Mouse (Mus musculus) kidney, embryonic 16.5 days (tissue): ENCODE measurements around the gene Nr2f6. TPM values are rescaled to one million over a fixed set of nuclear protein-coding genes. Genes with fewer than 3 reads are reported as not detected.
A peak's percentile ranks its signal among the peaks of the same experiment; 100 is the strongest.

Experiments used
- ATAC-seq: fragments of 200-750 bp; cut with Nextera tagmentation; 2 replicates; pipeline ENCODE4 v1.8.0; 2017; ENCODE audit warnings: moderate TSS enrichment; ENCODE audit not compliant: low FRiP score, low TSS enrichment
- H3K27ac ChIP-seq: fragments of 300-500 bp; sonication (generic); 2 replicates; pipeline ENCODE4 v1.5.1; 2014; ENCODE audit warnings: low read length
- H3K27me3 ChIP-seq: fragments of 300-500 bp; sonication (generic); 2 replicates; pipeline ENCODE4 v1.6.1; 2014; ENCODE audit warnings: low read length, control low read depth, mixed read lengths; ENCODE audit not compliant: insufficient read depth
- H3K36me3 ChIP-seq: fragments of 300-500 bp; sonication (generic); 2 replicates; pipeline ENCODE4 v1.6.1; 2014; ENCODE audit warnings: low read length, control low read depth, mixed read lengths; ENCODE audit not compliant: insufficient read depth
- H3K4me1 ChIP-seq: fragments of 300-500 bp; sonication (generic); 2 replicates; pipeline ENCODE4 v1.6.1; 2014; ENCODE audit warnings: low read length, control low read depth, mixed read lengths; ENCODE audit not compliant: insufficient read depth
- H3K4me2 ChIP-seq: fragments of 300-500 bp; sonication (generic); replicated peaks from 2 replicates; pipeline ENCODE4 v1.6.1; 2014; ENCODE audit warnings: low read depth, low read length
- H3K4me3 ChIP-seq: fragments of 300-500 bp; sonication (generic); 2 replicates; pipeline ENCODE4 v1.5.1; 2014; ENCODE audit warnings: mild to moderate bottlenecking, low read length
- H3K9ac ChIP-seq: fragments of 300-500 bp; sonication (generic); replicated peaks from 2 replicates; pipeline ENCODE4 v1.6.1; 2014; ENCODE audit warnings: low read length
- H3K9me3 ChIP-seq: fragments of 300-500 bp; sonication (generic); 2 replicates; pipeline ENCODE4 v1.6.1; 2016; ENCODE audit warnings: low read length, control low read depth
- WGBS: fragments of 180-500 bp; shearing (Covaris S2); extraction: QIAGEN DNeasy Blood & Tissue Kit; methylation state at CpG from one replicate; pipeline ENCODE4 v1.1.7; 2014; 5-methylcytosine and 5-hydroxymethylcytosine counted together
- polyA plus RNA-seq: library from polyadenylated mRNA; unstranded; fragments of >200 nt; fragmentation: Nextera tagmentation; extraction: Ambion mirVana; gene quantifications from 2 replicates; pipeline ENCODE4 v1.2.1, GENCODE M21; 2015

The Nr2f6 gene
- polyA plus RNA-seq, 1 experiment from 2014 or later, result 82.9 TPM

DNA sequence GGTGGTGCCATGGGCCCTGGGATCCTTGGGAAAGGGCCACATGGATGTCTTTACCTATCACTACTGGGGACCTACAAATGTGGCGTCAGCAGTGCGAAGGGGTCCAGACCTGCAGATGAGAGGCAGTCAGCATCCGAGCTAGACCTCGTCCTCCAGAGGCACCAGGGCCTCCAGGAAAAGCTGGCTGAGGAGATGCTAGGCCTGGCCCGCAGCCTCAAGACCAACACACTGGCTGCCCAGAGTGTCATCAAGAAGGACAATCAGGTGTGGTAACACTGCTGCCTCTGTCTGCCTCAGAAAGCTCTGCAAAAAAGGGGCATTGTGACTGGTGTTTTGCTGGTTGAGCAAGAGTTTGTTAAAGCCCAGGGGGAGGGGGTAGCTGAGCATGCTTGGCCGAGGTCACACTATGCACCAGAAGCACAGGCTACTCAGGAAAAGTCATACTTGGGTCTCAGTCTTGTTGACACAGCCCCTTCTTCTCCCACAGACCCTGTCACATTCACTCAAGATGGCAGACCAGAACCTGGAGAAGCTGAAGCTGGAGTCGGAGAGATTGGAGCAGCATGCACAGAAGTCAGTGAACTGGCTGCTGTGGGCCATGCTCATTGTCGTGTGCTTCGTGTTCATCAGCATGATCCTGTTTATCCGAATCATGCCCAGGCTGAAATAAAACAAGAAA, 12.6 kb downstream of the Nr2f6 start:
- H3K9me3 ChIP-seq, result no peaks in the 10 kb centered on the region
- H3K36me3 ChIP-seq, result peaks cover 27% of the 10 kb centered on the region
- WGBS, result 97% methylated on average over 10 of the region's 10 CpGs
- H3K4me3 ChIP-seq, result no peak overlapping the region
- H3K4me1 ChIP-seq, result peaks cover 19% of the 10 kb centered on the region
- no peak overlapping the region for H3K4me2 ChIP-seq
- no peak overlapping the region for H3K27ac ChIP-seq
- no peaks in the 10 kb centered on the region for H3K27me3 ChIP-seq
- H3K9ac ChIP-seq, result no peak overlapping the region
- ATAC-seq, result no peak

DNA sequence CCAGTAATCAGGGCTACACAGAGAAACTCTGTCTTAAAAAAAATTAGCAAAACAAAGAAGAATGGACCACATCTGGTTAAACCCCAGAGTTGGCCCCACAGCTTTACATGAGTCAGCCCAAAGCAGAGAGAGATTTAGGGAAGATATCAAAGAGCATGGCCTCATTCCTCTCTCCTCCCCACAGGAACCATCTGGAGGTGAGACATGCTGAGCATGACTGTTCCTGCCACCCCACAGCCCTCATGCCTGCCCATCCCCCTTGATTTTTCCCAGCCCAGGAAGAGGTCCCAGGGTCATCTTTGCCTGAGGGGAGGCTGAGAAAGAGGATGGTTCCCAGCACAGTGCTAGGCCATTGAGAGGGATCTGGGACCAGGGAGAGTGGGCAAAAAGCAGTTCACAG, 13.4 kb downstream of the Nr2f6 start:
- no peak for ATAC-seq
- Histone ChIP-seq H3K27ac (no peak overlapping the region), H3K4me1 (peaks cover 19% of the 10 kb centered on the region), H3K4me2 (0 out of 2 replicates have a peak overlapping the region, but pooled peaks have one; percentile 86), H3K9me3 (no peaks in the 10 kb centered on the region), H3K27me3 (no peaks in the 10 kb centered on the region), H3K4me3 (no peak overlapping the region), H3K9ac (0 out of 2 replicates have a peak overlapping the region, but pooled peaks have one; percentile 2), H3K36me3 (peaks cover 19% of the 10 kb centered on the region)

DNA sequence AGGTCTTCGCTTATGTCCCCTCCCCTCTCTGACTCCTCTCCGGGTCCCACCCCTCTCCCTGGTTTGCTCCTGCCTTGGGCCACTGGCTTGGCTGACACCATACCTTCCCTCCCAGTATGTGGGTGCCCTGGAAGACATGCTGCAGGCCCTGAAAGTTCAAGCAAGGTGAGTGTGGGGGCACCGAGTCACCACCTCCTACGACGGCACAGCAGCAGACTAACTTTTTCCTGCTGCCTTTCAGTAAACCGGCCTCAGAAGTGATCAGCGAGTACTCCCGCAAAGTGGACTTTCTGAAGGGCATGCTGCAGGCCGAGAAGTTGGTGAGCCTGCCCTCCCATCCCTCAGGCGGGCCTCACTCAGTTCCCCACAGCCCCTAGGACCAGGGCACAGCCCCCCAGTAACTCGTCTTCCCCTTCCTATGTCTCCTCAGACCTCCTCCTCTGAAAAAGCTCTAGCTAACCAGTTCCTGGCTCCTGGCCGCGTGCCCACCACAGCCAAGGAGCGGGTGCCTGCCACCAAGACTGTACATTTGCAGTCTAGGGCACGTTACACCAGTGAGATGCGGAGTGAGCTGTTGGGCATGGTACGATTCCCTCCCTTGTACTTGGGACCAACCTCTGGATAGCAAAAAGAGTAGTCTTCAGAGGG, 14.1 kb downstream of the Nr2f6 start:
- WGBS, result 41% methylated on average over 17 of the region's 17 CpGs
- peaks cover 12% of the 10 kb centered on the region; the same call in 1 of the 2 replicates for H3K36me3 ChIP-seq
- peak overlapping the region; percentile 73 for H3K4me3 ChIP-seq
- peaks cover 19% of the 10 kb centered on the region for H3K4me1 ChIP-seq
- H3K27me3 ChIP-seq, result no peaks in the 10 kb centered on the region
- H3K9ac ChIP-seq, result peak overlapping the region; percentile 79
- no peaks in the 10 kb centered on the region for H3K9me3 ChIP-seq
- H3K4me2 ChIP-seq, result peak overlapping the region; percentile 86
- ATAC-seq, result peak; percentile 87; the same call in 1 of the 2 replicates
- peak overlapping the region; percentile 97 for H3K27ac ChIP-seq

DNA sequence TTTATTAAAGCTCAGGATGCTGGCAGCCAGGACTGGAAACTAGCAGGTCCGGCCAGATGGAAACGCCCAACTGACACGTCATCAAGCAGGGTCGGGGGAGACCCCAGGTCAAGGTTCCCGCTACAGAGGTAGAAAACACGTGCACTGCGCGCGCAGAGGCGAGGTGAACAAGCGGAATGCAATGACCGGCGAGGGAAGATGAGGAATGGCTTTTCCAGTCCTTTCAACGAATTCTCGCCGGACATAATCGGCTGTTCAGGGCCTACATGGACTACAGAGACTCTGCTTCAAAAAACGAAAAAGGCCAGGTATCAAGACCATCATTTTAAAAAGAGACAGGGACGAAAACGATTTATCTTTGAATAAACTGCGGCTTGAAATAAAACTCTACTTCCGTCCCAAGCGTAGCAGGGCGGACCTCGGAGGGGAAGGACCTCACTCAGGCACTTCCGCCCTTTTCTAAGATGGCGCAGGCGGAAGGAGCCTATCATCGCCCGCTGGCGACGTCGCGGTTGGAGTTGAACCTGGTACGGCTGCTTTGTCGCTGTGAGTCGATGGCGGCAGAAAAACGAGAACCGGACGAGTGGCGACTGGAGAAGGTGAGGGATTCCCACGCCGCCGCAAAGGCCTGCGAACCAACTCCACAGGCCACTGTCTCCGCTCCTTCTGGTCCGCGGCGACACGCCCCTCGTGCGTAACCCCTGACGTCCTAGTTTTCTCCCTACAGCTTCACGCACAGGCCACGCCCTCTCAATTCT, 14.8 kb downstream of the Nr2f6 start, which contains the start of gene Use1:
Gene Use1 (plus strand): TSS at position 78 of the 758 bp plus-strand sequence.
- H3K9me3 ChIP-seq, result no peaks in the 10 kb centered on the region
- peak within 1 kb of the TSS; percentile 86 for H3K4me2 ChIP-seq
- peaks cover 19% of the 10 kb centered on the region for H3K4me1 ChIP-seq
- peaks cover 12% of the 10 kb centered on the region; the same call in 1 of the 2 replicates for H3K36me3 ChIP-seq
- peak; percentile 76 for ATAC-seq
- no peaks in the 10 kb centered on the region for H3K27me3 ChIP-seq
- H3K4me3 ChIP-seq, result peak within 1 kb of the TSS; percentile 73
- H3K9ac ChIP-seq, result peak within 1 kb of the TSS; percentile 79
- H3K27ac ChIP-seq, result peak within 1 kb of the TSS; percentile 97
- under 1% methylated on average over 56 of the region's 56 CpGs for WGBS

DNA sequence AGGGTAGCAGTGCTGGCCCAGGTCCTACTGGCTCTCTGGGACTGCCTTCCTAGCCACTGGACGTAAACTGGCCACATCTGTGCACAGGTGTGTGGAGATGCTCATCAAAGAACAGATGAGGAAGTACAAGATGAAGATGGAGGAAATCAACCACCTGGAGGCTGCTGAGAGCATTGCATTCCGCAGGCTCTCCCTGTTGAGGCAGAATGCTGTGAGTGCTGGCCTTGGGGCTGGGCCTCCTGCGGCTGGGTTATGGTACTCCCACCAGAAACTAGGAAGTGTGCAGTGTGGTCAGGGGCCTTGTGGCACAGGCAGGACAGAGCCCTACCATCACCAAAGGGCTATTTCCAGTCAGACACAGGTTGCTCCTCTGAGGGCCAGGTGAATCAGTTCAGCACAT, 23.7 kb downstream of the Nr2f6 start:
- H3K36me3 ChIP-seq, result peaks cover 49% of the 10 kb centered on the region
- no peak overlapping the region for H3K4me2 ChIP-seq
- no peaks in the 10 kb centered on the region for H3K9me3 ChIP-seq
- 89% methylated on average over 3 of the region's 3 CpGs for WGBS
- no peaks in the 10 kb centered on the region for H3K27me3 ChIP-seq
- ATAC-seq, result no peak
- no peak overlapping the region for H3K4me3 ChIP-seq
- H3K9ac ChIP-seq, result no peak overlapping the region
- H3K27ac ChIP-seq, result no peak overlapping the region
- H3K4me1 ChIP-seq, result no peaks in the 10 kb centered on the region

DNA sequence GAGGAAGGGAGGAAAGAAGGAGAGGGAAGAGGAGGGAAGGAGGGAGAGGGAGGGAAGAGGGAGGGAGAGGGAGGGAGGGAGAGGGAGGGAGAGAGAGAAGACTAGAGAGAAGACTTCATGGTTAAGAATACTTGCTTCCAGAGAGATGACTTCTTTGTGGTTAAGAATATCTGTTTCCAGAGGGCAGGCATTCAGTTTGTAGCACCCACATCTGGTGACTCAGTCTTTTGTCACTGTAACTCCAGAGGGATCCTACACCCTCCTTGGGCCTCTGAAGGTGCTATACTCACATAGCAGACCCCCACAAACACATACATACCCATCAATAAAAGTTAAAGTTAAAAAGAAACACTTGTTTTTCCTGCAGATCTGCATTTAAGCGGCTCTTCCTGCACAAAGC, 30.2 kb downstream of the Nr2f6 start:
- Histone ChIP-seq H3K4me1 (no peaks in the 10 kb centered on the region), H3K9me3 (no peaks in the 10 kb centered on the region), H3K4me3 (no peak overlapping the region), H3K27me3 (no peaks in the 10 kb centered on the region), H3K27ac (no peak overlapping the region), H3K36me3 (peaks cover 66% of the 10 kb centered on the region), H3K4me2 (no peak overlapping the region), H3K9ac (no peak overlapping the region)
- ATAC-seq, result no peak
- 91% methylated on average over 1 of the region's 1 CpGs for WGBS

DNA sequence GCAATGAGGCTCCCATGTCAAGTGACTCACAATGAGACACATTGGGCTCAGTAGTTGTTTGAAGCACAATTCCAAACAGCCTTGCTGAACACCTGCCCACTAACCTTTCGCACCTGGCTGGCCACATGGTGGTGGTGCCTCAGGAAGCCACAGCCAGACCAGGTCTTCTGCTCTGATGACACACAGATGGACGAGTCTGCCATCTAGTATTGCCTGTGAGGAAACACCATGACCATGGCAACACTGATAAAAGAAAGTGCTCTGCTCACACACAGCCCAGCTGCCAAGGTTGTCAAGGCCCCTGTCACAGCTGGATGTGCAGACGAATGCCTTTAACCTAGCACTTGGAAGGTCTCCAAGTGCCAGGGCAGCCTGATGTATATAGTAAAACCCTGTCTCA, 30.6 kb downstream of the Nr2f6 start:
- Histone ChIP-seq H3K4me3 (no peak overlapping the region), H3K27me3 (no peaks in the 10 kb centered on the region), H3K9me3 (no peaks in the 10 kb centered on the region), H3K4me2 (no peak overlapping the region), H3K9ac (no peak overlapping the region), H3K36me3 (peaks cover 66% of the 10 kb centered on the region), H3K4me1 (no peaks in the 10 kb centered on the region), H3K27ac (no peak overlapping the region)
- no peak for ATAC-seq
- 79% methylated on average over 3 of the region's 3 CpGs for WGBS

DNA sequence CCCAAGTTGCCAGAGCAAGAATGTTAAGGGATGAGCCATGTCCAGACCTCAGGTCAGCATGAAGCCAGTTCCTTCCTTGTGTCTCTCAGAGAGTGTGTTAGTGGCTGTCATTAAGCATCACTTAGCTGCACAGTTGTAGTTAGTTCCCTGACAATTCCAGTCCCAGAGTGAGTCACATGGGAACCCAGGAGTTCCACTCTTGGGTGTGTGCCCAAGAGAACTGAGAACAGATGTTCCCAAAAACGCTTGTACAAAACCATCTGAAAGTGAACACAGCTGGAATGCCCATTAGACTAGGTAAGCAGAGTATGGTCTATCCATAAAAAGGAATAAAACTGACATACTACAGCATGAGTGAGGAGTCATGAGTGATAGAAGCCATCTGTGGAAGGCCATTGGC, 35.2 kb downstream of the Nr2f6 start:
- Histone ChIP-seq H3K36me3 (peaks cover 55% of the 10 kb centered on the region), H3K9ac (no peak overlapping the region), H3K4me2 (no peak overlapping the region), H3K4me3 (no peak overlapping the region), H3K27me3 (no peaks in the 10 kb centered on the region), H3K9me3 (no peaks in the 10 kb centered on the region), H3K4me1 (no peaks in the 10 kb centered on the region), H3K27ac (no peak overlapping the region)
- WGBS, result 80% methylated on average over 1 of the region's 1 CpGs
- no peak for ATAC-seq

DNA sequence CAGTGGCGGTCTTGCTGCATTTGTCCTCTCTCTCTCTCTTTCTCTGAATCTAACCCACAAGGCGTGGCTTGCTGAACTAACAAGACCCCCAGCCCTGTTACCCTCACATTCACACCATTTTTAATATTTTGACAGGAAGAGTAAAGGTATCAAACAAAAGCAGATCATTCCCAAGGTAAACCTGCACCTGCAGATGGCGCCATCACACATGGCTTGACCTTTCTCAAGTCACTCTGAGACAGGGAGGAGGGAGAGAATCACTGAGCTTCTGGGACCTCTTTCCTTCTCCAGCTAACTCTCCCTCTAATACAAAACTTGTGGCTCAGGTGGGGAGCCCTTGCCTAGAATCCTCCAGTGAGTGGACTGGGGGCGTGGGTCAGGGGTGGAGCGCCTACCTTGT, 41.1 kb downstream of the Nr2f6 start:
- Histone ChIP-seq H3K4me2 (no peak overlapping the region), H3K9me3 (no peaks in the 10 kb centered on the region), H3K27ac (no peak overlapping the region), H3K9ac (no peak overlapping the region), H3K4me1 (no peaks in the 10 kb centered on the region), H3K4me3 (no peak overlapping the region), H3K36me3 (peaks cover 23% of the 10 kb centered on the region), H3K27me3 (no peaks in the 10 kb centered on the region)
- 77% methylated on average over 5 of the region's 5 CpGs for WGBS
- ATAC-seq, result no peak
